Mouse (Mus musculus): Measurements from ENCODE around the gene Tgif2.
"Not testable (repeated sequence)": the region's sequence is repeated elsewhere in the genome, so short reads cannot be mapped to it uniquely, and the experiment has no call there.

The Tgif2 gene

GRCm38 (mm10) chr2:156874760-156875510 lies 35.1 kb downstream of the Tgif2 start:
- DNase-seq: peak; percentile 89 to 90

- peak in 1 of 2 experiments; percentile 36 for DNase-seq
Observed at GRCm38 (mm10) chr2:156877726-156878125, 37.9 kb downstream of the Tgif2 start.

DNA sequence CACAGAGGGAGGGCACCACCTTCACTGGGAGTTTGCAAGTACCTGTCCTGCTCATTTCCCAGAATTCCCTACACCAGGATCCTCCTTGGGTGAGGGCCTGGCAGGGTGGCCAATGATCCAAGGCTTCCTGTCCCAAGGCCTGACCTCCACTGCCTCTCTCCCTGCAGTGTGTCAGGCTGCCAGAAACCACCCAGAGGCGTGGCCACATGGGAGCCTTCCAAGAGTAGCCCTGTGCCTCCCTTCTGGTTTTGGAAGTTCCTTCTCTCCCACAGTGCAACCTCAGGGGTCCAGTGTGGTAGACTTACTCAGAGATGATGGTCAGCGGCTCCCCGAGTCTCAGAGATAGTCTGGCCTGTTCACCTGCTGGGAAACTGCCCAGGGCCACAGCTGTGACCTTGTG lies 39.7 kb downstream of the Tgif2 start:
- DNase-seq: no peak

- DNase-seq: no peak
Observed at GRCm38 (mm10) chr2:156882431-156883001, 42.7 kb downstream of the Tgif2 start.

GRCm38 (mm10) chr2:156884396-156885211 lies 44.8 kb downstream of the Tgif2 start:
- peak; percentile 48 to 63 for DNase-seq

DNA sequence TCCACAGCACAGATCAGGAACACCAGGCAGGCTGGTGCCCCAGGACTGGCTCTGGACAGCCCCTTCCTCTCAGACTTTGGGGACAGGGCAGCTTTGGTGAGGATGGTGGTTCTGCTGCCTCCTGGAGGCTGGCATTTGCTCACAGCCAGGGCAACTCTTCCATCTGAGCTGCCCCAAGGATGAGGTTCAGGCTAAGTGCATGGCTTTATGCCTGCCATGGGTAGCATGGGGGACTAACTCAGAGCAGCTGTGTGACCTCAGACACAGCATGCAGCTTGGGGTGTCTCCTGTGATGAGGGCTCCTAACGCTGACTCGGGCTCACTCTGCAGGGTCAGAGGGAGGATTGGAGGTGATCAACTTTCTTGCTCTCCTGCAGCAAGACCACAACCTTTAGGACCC lies 45.9 kb downstream of the Tgif2 start:
- DNase-seq: not testable (repeated sequence)

DNA sequence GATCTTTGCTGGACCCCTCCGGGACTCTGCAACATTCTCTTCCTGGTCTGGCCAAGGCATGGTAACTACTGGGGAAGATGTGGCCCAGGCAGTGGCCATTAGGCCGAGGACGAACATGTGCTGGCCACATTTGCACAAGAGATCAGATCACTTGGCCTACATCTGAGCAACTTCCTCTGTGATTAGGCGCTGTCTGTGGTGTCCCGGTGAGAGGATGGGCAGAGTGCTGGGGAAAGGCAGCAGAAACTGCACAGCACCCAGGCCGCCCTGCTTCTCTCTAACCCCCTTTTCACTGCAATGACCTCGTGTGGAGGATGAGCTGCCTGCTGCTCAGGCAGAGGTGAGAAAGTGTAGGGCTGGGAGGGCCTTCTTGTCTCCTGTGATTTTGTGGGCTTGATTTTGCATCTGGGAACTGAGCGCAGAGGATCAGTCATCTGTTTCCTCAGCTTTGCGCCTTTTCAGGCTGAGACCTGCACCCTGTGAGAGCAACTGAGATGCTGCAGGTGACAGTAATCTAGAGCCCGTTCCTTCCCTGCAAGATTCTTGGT lies 46.4 kb downstream of the Tgif2 start:
- DNase-seq: no peak

- DNase-seq: no peak
Observed at GRCm38 (mm10) chr2:156887017-156887416, 47.2 kb downstream of the Tgif2 start, which contains the start of gene Sla2. Gene Sla2 (minus strand): TSS chr2:156887192.

DNA sequence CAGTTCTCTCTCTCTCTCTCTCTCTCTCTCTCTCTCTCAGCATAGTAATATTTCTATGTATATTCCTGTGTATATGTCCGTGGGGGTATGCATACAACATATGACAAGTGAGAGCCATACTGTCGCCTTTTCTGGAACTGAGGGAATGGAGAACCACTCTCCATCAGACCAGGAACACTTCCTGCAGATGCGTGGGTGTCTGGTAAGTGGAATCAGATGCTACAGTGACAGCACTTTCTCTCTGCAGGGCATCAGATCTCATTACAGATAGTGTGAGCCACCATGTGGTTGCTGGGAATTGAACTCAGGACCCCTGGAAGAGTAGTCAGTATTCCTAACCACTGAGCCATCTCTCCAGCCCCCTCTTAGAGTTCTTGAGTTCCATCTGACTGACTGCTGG lies 48.7 kb downstream of the Tgif2 start:
- DNase-seq: no peak

DNA sequence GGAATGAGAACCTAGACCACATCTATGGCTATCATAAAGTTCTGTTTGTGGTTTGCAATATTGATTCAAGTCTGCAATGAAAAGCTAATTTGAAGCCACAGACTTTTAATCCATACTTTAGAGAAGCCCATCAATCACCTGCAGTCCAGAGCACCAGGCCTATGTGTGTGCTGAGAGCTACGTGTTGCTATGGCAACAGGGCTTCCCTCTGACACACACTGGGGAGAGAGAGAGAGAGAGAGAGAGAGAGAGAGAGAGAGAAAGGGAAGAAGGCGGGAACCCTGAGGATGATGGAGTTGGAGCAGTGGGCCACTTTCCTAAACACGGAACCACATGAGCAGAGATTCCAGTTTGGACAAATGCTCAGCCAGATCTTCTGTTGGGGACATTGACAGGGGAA lies 52.4 kb downstream of the Tgif2 start:
- no peak for DNase-seq

GRCm38 (mm10) chr2:156892821-156893220 lies 53.0 kb downstream of the Tgif2 start:
- DNase-seq: no peak

DNA sequence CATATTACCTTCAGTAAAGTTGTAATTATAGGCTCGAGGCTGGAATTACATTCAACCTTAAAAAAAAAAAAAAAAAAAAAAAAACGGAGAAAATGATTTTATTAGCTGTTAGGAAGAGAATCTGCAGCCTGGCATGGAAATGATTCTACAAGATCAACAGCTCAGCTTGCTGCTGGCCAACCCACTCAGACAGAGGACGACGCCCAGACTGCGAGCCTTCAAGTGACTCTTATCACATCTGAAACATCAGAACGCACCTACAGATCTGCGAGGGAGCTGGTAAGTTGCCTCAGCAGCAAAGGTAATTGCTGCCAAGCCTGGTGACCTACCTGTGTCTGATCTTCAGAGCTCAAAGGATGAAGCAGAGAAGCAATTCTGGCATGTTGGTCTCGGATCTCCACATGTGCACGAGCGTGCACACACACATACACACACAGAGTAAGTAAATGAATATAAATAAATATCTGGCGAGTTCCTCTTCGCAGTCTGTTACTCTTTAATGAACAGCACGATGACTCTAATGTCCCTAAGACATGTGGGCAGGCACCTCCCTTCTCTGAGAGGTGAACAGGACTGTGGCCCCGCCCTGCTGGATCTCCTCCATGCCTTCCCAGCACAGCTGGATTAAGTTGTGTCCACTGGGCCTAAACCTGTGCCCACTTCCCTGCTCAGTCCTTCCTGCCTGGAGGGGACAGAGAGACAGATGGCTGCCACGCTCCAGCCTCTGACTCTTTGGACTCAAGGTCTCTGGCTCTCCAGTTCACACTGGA lies 54.9 kb downstream of the Tgif2 start:
- no peak for DNase-seq

DNA sequence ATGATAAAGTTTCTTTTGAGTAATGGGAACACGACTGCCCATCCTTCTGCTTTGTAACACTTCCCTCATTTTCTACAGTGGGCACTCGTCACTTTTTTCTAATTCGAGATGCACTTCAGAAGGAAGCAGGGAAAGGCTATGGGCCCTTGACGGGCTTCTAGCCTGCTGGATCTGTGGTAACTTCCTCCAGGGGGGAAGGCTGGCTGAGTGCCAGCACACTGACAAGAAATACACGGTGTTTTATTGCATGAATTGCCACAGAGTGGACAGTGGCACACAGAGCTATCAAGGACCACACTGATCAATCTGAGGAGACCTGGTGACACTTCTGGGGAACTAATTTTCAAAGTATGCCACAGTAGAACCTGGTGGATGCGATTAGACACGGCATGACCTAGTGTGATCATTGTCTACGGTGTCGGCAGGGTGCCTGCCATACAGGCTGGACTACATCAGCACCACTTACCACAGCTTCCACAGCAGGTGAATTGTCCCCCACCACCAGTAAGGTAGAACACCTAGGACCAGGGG lies 56.6 kb downstream of the Tgif2 start:
- DNase-seq: peak in 1 of 2 experiments; percentile 47

DNA sequence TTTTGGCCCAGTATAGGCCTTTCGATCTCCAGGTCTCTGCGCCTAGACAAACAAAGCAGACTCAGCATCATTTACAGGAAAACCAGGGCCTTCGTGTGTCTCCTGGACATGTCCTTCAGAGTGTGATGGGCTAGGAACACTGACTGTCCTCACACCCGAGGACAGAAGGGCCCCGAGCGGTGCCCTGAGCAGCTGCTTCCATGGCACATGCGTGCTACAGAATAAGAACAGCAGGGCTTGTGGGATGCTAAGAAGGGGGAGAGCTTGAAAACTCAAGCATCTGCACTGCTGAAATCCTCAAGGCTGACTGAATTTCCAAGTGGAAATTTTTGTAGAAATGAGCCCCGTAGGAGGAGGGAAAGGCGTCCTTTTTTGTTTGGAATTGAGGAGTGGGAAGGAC lies 57.2 kb downstream of the Tgif2 start:
- DNase-seq: no peak

DNA sequence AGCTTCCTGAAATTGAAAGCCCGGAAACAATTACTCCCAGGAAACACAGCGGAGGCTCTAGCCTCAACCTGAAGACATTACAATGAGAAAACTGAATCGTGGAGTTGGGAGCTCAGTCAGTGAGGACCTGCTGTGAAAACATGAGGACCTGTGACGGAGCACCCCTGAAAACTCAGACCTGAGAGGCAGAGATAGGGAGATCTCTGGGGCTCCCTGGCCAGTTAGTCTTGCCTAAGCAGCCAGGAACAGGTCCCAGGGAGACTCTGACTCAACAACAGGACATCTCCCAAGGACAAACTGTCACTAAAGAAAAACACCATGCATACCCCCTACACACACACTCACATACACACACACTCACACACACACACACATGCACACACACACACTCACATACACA lies 58.6 kb downstream of the Tgif2 start:
- no peak for DNase-seq

DNA sequence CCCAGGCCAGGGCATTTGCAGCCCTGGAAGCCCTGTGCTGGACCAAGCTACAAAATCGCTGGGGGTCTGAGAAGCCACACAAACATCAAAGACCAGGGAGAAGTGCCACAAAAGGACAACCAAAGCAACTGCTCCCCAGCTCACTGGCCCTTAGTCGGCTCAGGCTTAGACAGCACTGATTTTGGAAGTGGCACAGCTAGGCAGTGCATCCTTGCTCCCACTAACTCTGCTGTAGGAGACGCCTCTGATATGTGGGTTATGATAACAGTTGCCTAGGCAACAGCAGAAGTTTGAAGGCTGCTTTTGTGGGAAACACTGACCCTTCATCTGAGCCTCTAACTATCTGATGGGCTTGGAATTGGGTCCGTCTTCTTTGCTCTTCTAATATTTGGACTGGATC lies 59.4 kb downstream of the Tgif2 start:
- DNase-seq: no peak

DNA sequence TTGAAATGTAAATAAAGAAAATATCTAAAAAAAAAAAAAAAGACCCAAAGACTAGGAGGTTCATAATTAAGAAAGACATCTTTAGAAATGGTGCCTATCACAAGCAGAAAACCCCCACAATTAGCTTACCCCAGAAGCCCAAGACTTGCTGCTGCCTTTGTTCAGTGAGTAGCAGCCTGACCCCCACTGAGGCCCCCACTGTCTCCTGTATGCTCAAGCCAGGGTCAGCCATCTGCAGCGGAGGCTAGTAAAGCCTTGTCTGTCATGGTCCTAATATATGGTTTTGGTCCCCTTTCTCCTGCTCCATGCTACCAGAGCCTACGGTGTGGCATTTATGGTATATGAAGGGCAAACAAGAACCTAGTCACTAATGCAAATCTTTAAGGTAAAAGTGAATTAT lies 61.5 kb downstream of the Tgif2 start:
- DNase-seq: peak; percentile 56 to 64

DNA sequence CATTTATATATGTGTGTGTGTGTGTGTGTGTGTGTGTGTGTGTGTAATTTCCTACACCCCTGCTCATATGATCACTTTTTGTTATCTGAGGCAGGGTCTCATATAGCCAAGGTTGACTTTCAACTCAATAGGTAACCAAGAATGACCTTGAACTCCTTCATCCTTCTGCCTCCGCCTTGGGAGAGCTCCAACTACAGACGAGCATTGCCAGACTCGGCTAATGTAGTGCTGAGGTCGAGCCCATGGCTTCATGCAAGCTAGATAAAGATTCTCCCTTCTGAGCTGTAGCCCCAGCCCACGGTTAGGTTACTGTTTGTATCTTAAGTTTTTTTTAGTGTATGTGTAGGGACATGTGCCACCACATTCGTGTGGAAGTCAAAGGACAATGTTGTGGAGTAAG lies 62.1 kb downstream of the Tgif2 start:
- DNase-seq: peak; percentile 68 to 73

GRCm38 (mm10) chr2:156902411-156902810 lies 62.6 kb downstream of the Tgif2 start:
- peak; percentile 76 to 80 for DNase-seq

- peak; percentile 40 to 65 for DNase-seq
Observed at GRCm38 (mm10) chr2:156903367-156903766, 63.6 kb downstream of the Tgif2 start.

All from cerebellum, postnatal 10 days (tissue).